Mouse (Mus musculus): Measurements from ENCODE around the gene Ldha.
A peak's percentile ranks its signal among the peaks of the same experiment; 100 is the strongest.

Ldha gene

GRCm38 (mm10) chr7:46838104-46838671 lies 3.1 kb upstream of the Ldha start:
- DNase-seq (ENCODE audit: low spot score): peak; percentile 47

GRCm38 (mm10) chr7:46838891-46839302 lies 2.4 kb upstream of the Ldha start:
- peak; percentile 71 for DNase-seq (ENCODE audit: low spot score)

GRCm38 (mm10) chr7:46839446-46839845 lies 1.8 kb upstream of the Ldha start:
- DNase-seq (ENCODE audit: low spot score): no peak

GRCm38 (mm10) chr7:46839861-46840260 lies 1.4 kb upstream of the Ldha start:
- DNase-seq (ENCODE audit: low spot score): no peak

GRCm38 (mm10) chr7:46840326-46840725 lies 949 bp upstream of the Ldha start:
- no peak for DNase-seq (ENCODE audit: low spot score)

- no peak for DNase-seq (ENCODE audit: low spot score)
Measured at GRCm38 (mm10) chr7:46842278-46842677, 1.0 kb downstream of the Ldha start.

GRCm38 (mm10) chr7:46843576-46843975 lies 2.3 kb downstream of the Ldha start:
- no peak for DNase-seq (ENCODE audit: low spot score)

- peak; percentile 87 for DNase-seq (ENCODE audit: low spot score)
Measured at GRCm38 (mm10) chr7:46845211-46845977, 4.1 kb downstream of the Ldha start.

GRCm38 (mm10) chr7:46845978-46846485 lies 4.8 kb downstream of the Ldha start:
- DNase-seq (ENCODE audit: low spot score): no peak

- DNase-seq (ENCODE audit: low spot score): peak; percentile 11
Measured at GRCm38 (mm10) chr7:46846486-46847244, 5.4 kb downstream of the Ldha start.

GRCm38 (mm10) chr7:46849287-46849686 lies 8.0 kb downstream of the Ldha start:
- DNase-seq (ENCODE audit: low spot score): no peak

GRCm38 (mm10) chr7:46851026-46851425 lies 9.8 kb downstream of the Ldha start:
- DNase-seq (ENCODE audit: low spot score): no peak

GRCm38 (mm10) chr7:46852666-46853065 lies 11.4 kb downstream of the Ldha start:
- DNase-seq (ENCODE audit: low spot score): no peak

- no peak for DNase-seq (ENCODE audit: low spot score)
Measured at GRCm38 (mm10) chr7:46853365-46853764, 12.1 kb downstream of the Ldha start.

GRCm38 (mm10) chr7:46855866-46856560 lies 14.7 kb downstream of the Ldha start:
- DNase-seq (ENCODE audit: low spot score): no peak

GRCm38 (mm10) chr7:46857436-46857835 lies 16.2 kb downstream of the Ldha start:
- DNase-seq (ENCODE audit: low spot score): no peak

- DNase-seq (ENCODE audit: low spot score): no peak
Measured at GRCm38 (mm10) chr7:46859031-46859430, 17.8 kb downstream of the Ldha start.

GRCm38 (mm10) chr7:46860996-46861395 lies 19.7 kb downstream of the Ldha start, which contains the start of gene Ldhc:
TSS of gene Ldhc (plus strand) at chr7:46861203.
- no peak for DNase-seq (ENCODE audit: low spot score)

- DNase-seq (ENCODE audit: low spot score): no peak
Measured at GRCm38 (mm10) chr7:46871988-46872387, 30.7 kb downstream of the Ldha start.

GRCm38 (mm10) chr7:46876841-46877240 lies 35.6 kb downstream of the Ldha start:
- DNase-seq (ENCODE audit: low spot score): no peak

- DNase-seq (ENCODE audit: low spot score): no peak
Measured at GRCm38 (mm10) chr7:46877255-46877654, 36.0 kb downstream of the Ldha start.

GRCm38 (mm10) chr7:46879851-46880250 lies 38.6 kb downstream of the Ldha start:
- no peak for DNase-seq (ENCODE audit: low spot score)

Measured in ovary, adult 18-20 months (tissue).